Mouse (Mus musculus) forebrain, embryonic 10.5 days (tissue): Measurements from ENCODE around the gene Nhej1. TPM values are rescaled to one million over a fixed set of nuclear protein-coding genes. Genes with fewer than 3 reads are reported as not detected.

Source experiments
- DNase-seq: peaks from one replicate; pipeline ENCODE4 v3.0.0-alpha.2; 2017; ENCODE audit warnings: low spot score; ENCODE audit errors: extremely low spot score
- H3K27ac ChIP-seq: fragments of 300-500 bp; sonication (generic); 2 replicates; pipeline ENCODE4 v1.5.1; 2016; ENCODE audit warnings: mild to moderate bottlenecking
- H3K27me3 ChIP-seq: fragments of 300-500 bp; sonication (generic); 2 replicates; pipeline ENCODE4 v1.6.1; 2016; ENCODE audit warnings: mild to moderate bottlenecking; ENCODE audit not compliant: poor library complexity, severe bottlenecking
- H3K36me3 ChIP-seq: fragments of 300-500 bp; sonication (generic); replicated peaks from 2 replicates; pipeline ENCODE4 v1.6.1; 2016; ENCODE audit warnings: mild to moderate bottlenecking, moderate library complexity
- H3K4me1 ChIP-seq: fragments of 300-500 bp; sonication (generic); 2 replicates; pipeline ENCODE4 v1.6.1; 2016
- H3K4me3 ChIP-seq: fragments of 300-500 bp; sonication (generic); 2 replicates; pipeline ENCODE4 v1.5.1; 2016; ENCODE audit warnings: mild to moderate bottlenecking, moderate library complexity
- H3K9me3 ChIP-seq: fragments of 300-500 bp; sonication (generic); 2 replicates; pipeline ENCODE4 v1.6.1; 2016; ENCODE audit warnings: mild to moderate bottlenecking, moderate library complexity
- WGBS: fragments of 180-500 bp; shearing (Covaris S2); methylation state at CpG from one replicate; pipeline ENCODE4 v1.1.7; 2016; 5-methylcytosine and 5-hydroxymethylcytosine counted together
- polyA plus RNA-seq: library from polyadenylated mRNA; unstranded; fragments of >200 nt; fragmentation: Nextera tagmentation; extraction: Ambion mirVana; gene quantifications from 2 replicates; pipeline ENCODE4 v1.2.1, GENCODE M21; 2016

The Nhej1 gene
- polyA plus RNA-seq, 1 experiment from 2014 or later: 12.4 TPM

GRCm38 (mm10) chr1:75141486-75142190 lies 16.6 kb upstream of the Nhej1 start:
- H3K9me3 ChIP-seq: no peaks in the 10 kb centered on the region
- H3K36me3 ChIP-seq: peaks cover 61% of the 10 kb centered on the region
- peak overlapping the region; percentile 97 for H3K27ac ChIP-seq
- H3K27me3 ChIP-seq: peaks cover 6% of the 10 kb centered on the region; the same call in 1 of the 2 replicates
- WGBS: under 1% methylated on average over 53 of the region's 53 CpGs
- H3K4me1 ChIP-seq: peaks cover 34% of the 10 kb centered on the region
- H3K4me3 ChIP-seq: peak overlapping the region; percentile 88
- DNase-seq: peak; percentile 44

GRCm38 (mm10) chr1:75140601-75141190 lies 15.7 kb upstream of the Nhej1 start:
- Histone ChIP-seq H3K4me1 (peaks cover 34% of the 10 kb centered on the region), H3K36me3 (peaks cover 61% of the 10 kb centered on the region), H3K27me3 (peaks cover 6% of the 10 kb centered on the region; the same call in 1 of the 2 replicates), H3K9me3 (no peaks in the 10 kb centered on the region), H3K27ac (peak overlapping the region; percentile 97), H3K4me3 (peak overlapping the region; percentile 88)
- WGBS: 69% methylated on average over 4 of the region's 4 CpGs
- no peak for DNase-seq

GRCm38 (mm10) chr1:75138448-75138847 lies 13.4 kb upstream of the Nhej1 start:
- H3K9me3 ChIP-seq: no peaks in the 10 kb centered on the region
- H3K4me3 ChIP-seq: no peak overlapping the region
- WGBS: 93% methylated on average over 2 of the region's 2 CpGs
- H3K27me3 ChIP-seq: peaks cover 6% of the 10 kb centered on the region; the same call in 1 of the 2 replicates
- H3K4me1 ChIP-seq: peaks cover 25% of the 10 kb centered on the region
- H3K36me3 ChIP-seq: peaks cover 48% of the 10 kb centered on the region
- H3K27ac ChIP-seq: no peak overlapping the region
- no peak for DNase-seq

GRCm38 (mm10) chr1:75136730-75137129 lies 11.7 kb upstream of the Nhej1 start:
- Histone ChIP-seq H3K9me3 (no peaks in the 10 kb centered on the region), H3K4me1 (peaks cover 12% of the 10 kb centered on the region), H3K27ac (0 out of 2 replicates have a peak overlapping the region, but pooled peaks have one; percentile 26), H3K36me3 (peaks cover 48% of the 10 kb centered on the region), H3K27me3 (peaks cover 6% of the 10 kb centered on the region; the same call in 1 of the 2 replicates), H3K4me3 (no peak overlapping the region)
- DNase-seq: no peak
- 79% methylated on average over 3 of the region's 3 CpGs for WGBS

- DNase-seq: no peak
- Histone ChIP-seq H3K4me1 (peaks cover 7% of the 10 kb centered on the region), H3K27me3 (peaks cover 6% of the 10 kb centered on the region; the same call in 1 of the 2 replicates), H3K4me3 (no peak overlapping the region), H3K36me3 (peaks cover 48% of the 10 kb centered on the region), H3K9me3 (no peaks in the 10 kb centered on the region), H3K27ac (0 out of 2 replicates have a peak overlapping the region, but pooled peaks have one; percentile 26)
- 91% methylated on average over 6 of the region's 6 CpGs for WGBS
These were observed 11.3 kb upstream of the Nhej1 start for GRCm38 (mm10) chr1:75136293-75136692.

- WGBS: 69% methylated on average over 12 of the region's 12 CpGs
- H3K9me3 ChIP-seq: no peaks in the 10 kb centered on the region
- no peak for DNase-seq
- peaks cover 34% of the 10 kb centered on the region for H3K36me3 ChIP-seq
- no peaks in the 10 kb centered on the region for H3K4me1 ChIP-seq
- no peaks in the 10 kb centered on the region for H3K27me3 ChIP-seq
- no peak within 1 kb of the TSS for H3K4me3 ChIP-seq
- H3K27ac ChIP-seq: no peak within 1 kb of the TSS
These were observed 8.6 kb upstream of the Nhej1 start, which contains the start of gene Slc23a3 for GRCm38 (mm10) chr1:75133421-75134207. Gene Slc23a3 (minus strand): TSS chr1:75133890.

GRCm38 (mm10) chr1:75128641-75129040 lies 3.6 kb upstream of the Nhej1 start:
- Histone ChIP-seq H3K4me1 (peaks cover 15% of the 10 kb centered on the region), H3K27me3 (no peaks in the 10 kb centered on the region), H3K36me3 (no peaks in the 10 kb centered on the region), H3K27ac (no peak overlapping the region), H3K9me3 (no peaks in the 10 kb centered on the region), H3K4me3 (no peak overlapping the region)
- DNase-seq: no peak
- 82% methylated on average over 3 of the region's 3 CpGs for WGBS

GRCm38 (mm10) chr1:75125418-75125817 lies 418 bp upstream of the Nhej1 start:
- no peak for DNase-seq
- Histone ChIP-seq H3K27ac (peak overlapping the region; percentile 96), H3K4me3 (peak overlapping the region; percentile 73), H3K9me3 (no peaks in the 10 kb centered on the region), H3K36me3 (no peaks in the 10 kb centered on the region), H3K27me3 (no peaks in the 10 kb centered on the region), H3K4me1 (peaks cover 15% of the 10 kb centered on the region)
- 38% methylated on average over 5 of the region's 5 CpGs for WGBS

- Histone ChIP-seq H3K4me1 (peaks cover 15% of the 10 kb centered on the region), H3K27me3 (no peaks in the 10 kb centered on the region), H3K9me3 (no peaks in the 10 kb centered on the region), H3K4me3 (no peak overlapping the region), H3K27ac (no peak overlapping the region), H3K36me3 (no peaks in the 10 kb centered on the region)
- 83% methylated on average over 3 of the region's 3 CpGs for WGBS
- no peak for DNase-seq
These were observed 2.8 kb downstream of the Nhej1 start for GRCm38 (mm10) chr1:75122211-75122610.

GRCm38 (mm10) chr1:75052091-75052490 lies 72.9 kb downstream of the Nhej1 start:
- H3K27ac ChIP-seq: no peak overlapping the region
- 35% methylated on average over 4 of the region's 4 CpGs for WGBS
- no peaks in the 10 kb centered on the region for H3K27me3 ChIP-seq
- H3K4me3 ChIP-seq: no peak overlapping the region
- no peaks in the 10 kb centered on the region for H3K9me3 ChIP-seq
- DNase-seq: no peak
- H3K4me1 ChIP-seq: no peaks in the 10 kb centered on the region
- no peaks in the 10 kb centered on the region for H3K36me3 ChIP-seq

GRCm38 (mm10) chr1:75051428-75051827 lies 73.6 kb downstream of the Nhej1 start:
- H3K27me3 ChIP-seq: no peaks in the 10 kb centered on the region
- WGBS: 80% methylated on average over 7 of the region's 7 CpGs
- no peaks in the 10 kb centered on the region for H3K4me1 ChIP-seq
- H3K36me3 ChIP-seq: no peaks in the 10 kb centered on the region
- no peak overlapping the region for H3K4me3 ChIP-seq
- DNase-seq: no peak
- no peak overlapping the region for H3K27ac ChIP-seq
- H3K9me3 ChIP-seq: no peaks in the 10 kb centered on the region

GRCm38 (mm10) chr1:75048571-75048970 lies 76.4 kb downstream of the Nhej1 start:
- no peak for DNase-seq
- Histone ChIP-seq H3K27me3 (no peaks in the 10 kb centered on the region), H3K27ac (no peak overlapping the region), H3K9me3 (no peaks in the 10 kb centered on the region), H3K4me1 (no peaks in the 10 kb centered on the region), H3K4me3 (no peak overlapping the region), H3K36me3 (no peaks in the 10 kb centered on the region)
- 90% methylated on average over 2 of the region's 2 CpGs for WGBS
